17 mouse cellular contexts compared by ENCODE assay signal in the genomic region with DNA sequence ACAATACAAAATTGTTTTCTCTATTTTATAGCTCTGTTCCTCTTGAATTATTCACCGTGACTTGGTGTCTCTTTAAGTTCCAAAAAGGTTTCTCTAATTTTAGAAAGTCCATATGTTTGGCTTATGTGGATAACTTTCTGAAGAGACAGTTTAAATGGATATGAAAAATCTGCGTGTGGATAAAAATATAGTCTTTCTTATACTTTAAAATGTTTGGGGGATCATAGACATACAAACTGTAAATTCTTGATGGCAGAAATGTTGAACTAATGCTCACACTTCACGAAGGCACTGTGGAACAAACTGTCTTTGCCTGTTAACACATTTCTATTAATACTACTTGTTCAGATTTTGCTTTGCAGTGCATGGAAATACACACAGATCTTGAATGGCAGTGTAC.
"Had no signal": no experiment of that assay in that cellular context is flagged by ENCODE, and none has a peak within 500 bp of the region (broad histone marks: within the 10 kb centered on the region; RNA-seq: fewer than 3 reads in every experiment).

No protein-coding gene starts in this region.

- H3K9ac ChIP-seq: liver, postnatal 0 days; lung, embryonic 15.5 days; midbrain, embryonic 13.5 days; midbrain, embryonic 15.5 days; neural tube, embryonic 12.5 days had no signal

- H3K36me3 ChIP-seq: lung, embryonic 15.5 days; midbrain, embryonic 13.5 days; midbrain, embryonic 15.5 days; neural tube, embryonic 12.5 days had no signal

- H3K27ac ChIP-seq: lung, embryonic 15.5 days; macrophage; midbrain, embryonic 13.5 days; midbrain, embryonic 15.5 days; neural tube, embryonic 12.5 days had no signal

- DNase-seq: liver, postnatal 0 days; lung, adult 2 months; lung, postnatal 14 days; lung, postnatal 36 days; right cerebral cortex, postnatal 14 days; spleen, adult 18-20 months; thymus, adult 2 months; thymus, postnatal 25 days; thymus, postnatal 4 days had no signal

- H3K4me2 ChIP-seq: lung, embryonic 15.5 days; midbrain, embryonic 11.5 days; midbrain, embryonic 13.5 days; midbrain, embryonic 15.5 days; neural tube, embryonic 12.5 days had no signal

- H3K4me3 ChIP-seq: lung, embryonic 15.5 days; megakaryocyte, embryonic 14.5 days; midbrain, embryonic 13.5 days; midbrain, embryonic 15.5 days; neural tube, embryonic 12.5 days had no signal

- H3K27me3 ChIP-seq: lung, embryonic 15.5 days; megakaryocyte, embryonic 14.5 days; midbrain, embryonic 13.5 days; midbrain, embryonic 15.5 days; neural tube, embryonic 12.5 days had no signal

- H3K9me3 ChIP-seq: lung, embryonic 15.5 days; megakaryocyte, embryonic 14.5 days; midbrain, embryonic 13.5 days; midbrain, embryonic 15.5 days; neural tube, embryonic 12.5 days had no signal

- H3K4me1 ChIP-seq: lung, embryonic 15.5 days; midbrain, embryonic 13.5 days; midbrain, embryonic 15.5 days; neural tube, embryonic 12.5 days had no signal

- ATAC-seq: liver, postnatal 0 days; lung, postnatal 0 days; midbrain, embryonic 13.5 days; midbrain, embryonic 15.5 days had no signal
